Mouse (Mus musculus): ENCODE results near the gene Prkra.

DNA sequence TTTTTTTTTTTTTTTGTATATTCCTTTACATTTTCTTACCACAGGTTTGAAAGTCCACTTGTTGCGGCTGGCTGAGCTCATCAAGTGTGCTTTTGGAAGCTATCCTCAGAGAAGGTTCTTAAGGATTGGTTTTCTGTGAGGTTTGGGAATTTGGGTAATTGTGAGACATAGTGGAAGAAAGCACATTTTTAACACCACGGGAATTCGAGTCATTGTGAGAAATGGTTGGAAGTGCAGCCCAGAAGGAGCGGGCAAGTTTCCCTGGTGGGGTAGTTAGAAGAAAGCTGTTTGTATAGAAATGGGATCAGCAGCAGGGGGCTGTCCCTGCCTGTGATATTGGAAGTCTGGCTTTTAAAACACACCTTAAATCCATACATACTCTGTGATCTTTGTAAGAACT lies 28.1 kb upstream of the Prkra start:
- TF ChIP-seq TAL1 (conservative IDR thresholded peaks at IDR 0.05; ENCODE audit: low read depth, low read length) (no peak), CTCF (IDR thresholded peaks at IDR 0.05; ENCODE audit: low read depth, low read length) (no peak), GATA1 (IDR thresholded peaks at IDR 0.05; ENCODE audit: borderline replicate concordance, low read length) (no peak)

Data from G1E (cell line).